Mouse (Mus musculus) lung, adult 2 months (tissue): ENCODE results near the gene Nusap1. TPM values are rescaled to one million over a fixed set of nuclear protein-coding genes. Genes with fewer than 3 reads are reported as not detected.
"Not testable (repeated sequence)": the region's sequence is repeated elsewhere in the genome, so short reads cannot be mapped to it uniquely, and the experiment has no call there.

Experiments used
- DNase-seq: peaks from one replicate; pipeline ENCODE4 v3.0.0; 2022
- H3K4me1 ChIP-seq: fragments of 200-500 bp; 2 replicates; pipeline ENCODE4 v1.6.1; 2011; ENCODE audit warnings: low read length; ENCODE audit not compliant: control insufficient read depth, insufficient read depth
- H3K4me3 ChIP-seq: fragments of 200-500 bp; replicated peaks from 2 replicates; pipeline ENCODE3; 2011; ENCODE audit warnings: low read depth, mild to moderate bottlenecking, control low read depth, low read length; ENCODE audit errors: extremely low read depth
- CTCF ChIP-seq: fragments of 200-500 bp; IDR thresholded peaks from 2 replicates; pipeline ENCODE4 v1.5.1; 2011; ENCODE audit warnings: mild to moderate bottlenecking, low read length, control low read depth; ENCODE audit not compliant: insufficient read depth
- POLR2A ChIP-seq: fragments of 200-500 bp; IDR thresholded peaks from 2 replicates; pipeline ENCODE4 v1.6.1; 2011; ENCODE audit warnings: low read depth, mild to moderate bottlenecking, control low read depth, low read length, borderline replicate concordance; ENCODE audit errors: extremely low read depth
- WGBS: fragments of 180-500 bp; shearing (Covaris S2); methylation state at CpG from one replicate; pipeline ENCODE4 v1.1.7; 2018; 5-methylcytosine and 5-hydroxymethylcytosine counted together
- polyA plus RNA-seq: library from polyadenylated mRNA; depleted of rRNA; stranded (reverse); fragments of >200 nt; gene quantifications from 2 replicates; pipeline ENCODE4 v1.2.3, GENCODE M21; 2012

The Nusap1 gene
- polyA plus RNA-seq, 1 experiment: 0.49 TPM

GRCm38 (mm10) chr2:119621302-119621701 is 3.2 kb downstream of the Nusap1 start:
- DNase-seq: no peak
- H3K4me1 ChIP-seq: peaks cover 3% of the 10 kb centered on the region; the same call in 1 of the 2 replicates
- TF ChIP-seq CTCF: no peak
- no peak for TF ChIP-seq POLR2A
- no peak overlapping the region for H3K4me3 ChIP-seq
- 95% methylated on average over 2 of the region's 2 CpGs for WGBS

- WGBS: 93% methylated on average over 1 of the region's 1 CpGs
- DNase-seq: no peak
- no peaks in the 10 kb centered on the region for H3K4me1 ChIP-seq
- no peak overlapping the region for H3K4me3 ChIP-seq
- TF ChIP-seq POLR2A: no peak
- TF ChIP-seq CTCF: no peak
Observed at GRCm38 (mm10) chr2:119636781-119637180, 18.7 kb downstream of the Nusap1 start.

- Histone ChIP-seq H3K4me3 (no peak overlapping the region), H3K4me1 (no peaks in the 10 kb centered on the region)
- WGBS: 93% methylated on average over 5 of the region's 5 CpGs
- no peak for TF ChIP-seq POLR2A
- no peak for TF ChIP-seq CTCF
- DNase-seq: no peak
Observed at GRCm38 (mm10) chr2:119641214-119641912, 23.3 kb downstream of the Nusap1 start.

- H3K4me3 ChIP-seq: no peak overlapping the region
- DNase-seq: no peak
- TF ChIP-seq POLR2A (no peak), CTCF (no peak)
- 88% methylated on average over 5 of the region's 5 CpGs for WGBS
- H3K4me1 ChIP-seq: no peaks in the 10 kb centered on the region
Observed at GRCm38 (mm10) chr2:119644254-119644653, 26.2 kb downstream of the Nusap1 start.

GRCm38 (mm10) chr2:119662220-119663182 is 44.4 kb downstream of the Nusap1 start, which contains the start of gene Ndufaf1:
Gene Ndufaf1 (minus strand): TSS chr2:119662827.
- peak; percentile 83 for DNase-seq
- Histone ChIP-seq H3K4me1 (no peaks in the 10 kb centered on the region), H3K4me3 (peak within 1 kb of the TSS; percentile 94)
- 1% methylated on average over 44 of the region's 44 CpGs for WGBS
- no peak for TF ChIP-seq CTCF
- TF ChIP-seq POLR2A: peak; percentile 56; the same call in 1 of the 2 replicates

- 73% methylated on average over 22 of the region's 23 CpGs for WGBS
- DNase-seq, H3K4me3 ChIP-seq, H3K4me1 ChIP-seq: not testable (repeated sequence)
Observed at GRCm38 (mm10) chr2:119665744-119666143, 47.6 kb downstream of the Nusap1 start.

- 14% methylated on average over 7 of the region's 7 CpGs for WGBS
- peak; percentile 6 for DNase-seq
- TF ChIP-seq POLR2A: no peak
- TF ChIP-seq CTCF: peak; percentile 25; the same call in 1 of the 2 replicates
- Histone ChIP-seq H3K4me1 (no peaks in the 10 kb centered on the region), H3K4me3 (no peak overlapping the region)
Observed at GRCm38 (mm10) chr2:119669010-119669409, 50.9 kb downstream of the Nusap1 start.

- Histone ChIP-seq H3K4me3 (peak within 1 kb of the TSS; percentile 97), H3K4me1 (peaks cover 6% of the 10 kb centered on the region; the same call in 1 of the 2 replicates)
- 1% methylated on average over 50 of the region's 58 CpGs for WGBS
- peak; percentile 94 for DNase-seq
- TF ChIP-seq POLR2A (peak; percentile 83; the same call in 1 of the 2 replicates), CTCF (no peak)
Observed at GRCm38 (mm10) chr2:119674525-119675214, 56.6 kb downstream of the Nusap1 start, which contains the start of gene Rtf1. Gene Rtf1 (plus strand): TSS chr2:119675068.

- peak overlapping the region; percentile 97 for H3K4me3 ChIP-seq
- H3K4me1 ChIP-seq: peaks cover 6% of the 10 kb centered on the region; the same call in 1 of the 2 replicates
- no peak for DNase-seq
- TF ChIP-seq POLR2A (no peak; the same call in 1 of the 2 replicates), CTCF (no peak)
- 1% methylated on average over 39 of the region's 39 CpGs for WGBS
Observed at GRCm38 (mm10) chr2:119675215-119675784, 57.2 kb downstream of the Nusap1 start.
